Mouse (Mus musculus) cerebellum, postnatal 36 days (tissue): ENCODE results near the gene Caap1.
A peak's percentile ranks its signal among the peaks of the same experiment; 100 is the strongest.

Experiments used
- DNase-seq, 2 experiments: peaks; one replicate each; pipeline ENCODE4 v3.0.0; 2021 to 2022; ENCODE audit warnings: mixed read lengths in 2 of 2

Caap1 gene

GRCm38 (mm10) chr4:94556265-94557054 lies at the start of gene Caap1, which contains the start of gene Gm10306:
Caap1 (minus strand) TSS chr4:94556796.
Gm10306 (plus strand) TSS chr4:94556546.
- peak; percentile 95 for DNase-seq

- DNase-seq: no peak
These were observed 49.0 kb upstream of the Caap1 start for GRCm38 (mm10) chr4:94605591-94605990.

DNA sequence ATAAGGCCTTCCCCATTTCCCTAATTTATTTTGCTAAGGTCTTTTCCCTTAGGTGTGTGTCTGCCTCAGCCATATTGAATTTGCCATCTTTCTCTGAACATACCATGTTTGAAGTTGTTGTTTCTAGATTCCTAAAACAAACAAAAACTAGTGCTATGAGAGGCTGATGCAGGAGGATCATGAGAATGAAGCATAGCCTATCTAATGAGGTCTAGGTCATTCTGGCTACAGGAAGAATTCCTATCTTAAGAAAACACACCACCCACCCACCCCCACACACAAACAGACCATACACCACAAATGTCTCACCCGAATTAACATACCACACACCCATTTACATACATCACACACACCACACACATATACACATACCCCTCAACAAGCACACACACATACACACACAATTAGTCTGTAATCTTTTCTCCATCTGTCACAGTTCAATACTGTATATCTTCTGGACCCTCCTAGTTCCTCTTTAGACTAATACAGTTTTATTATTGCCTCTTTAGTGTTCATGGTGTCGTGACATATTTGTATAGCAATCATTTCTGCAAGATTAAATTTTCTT lies 47.9 kb upstream of the Caap1 start:
- DNase-seq: no peak

GRCm38 (mm10) chr4:94603031-94603629 lies 46.5 kb upstream of the Caap1 start, which contains the start of gene Plaa:
Plaa (minus strand) TSS chr4:94603244.
- peak; percentile 89 to 93 for DNase-seq

- no peak for DNase-seq
These were observed 46.0 kb upstream of the Caap1 start for GRCm38 (mm10) chr4:94602496-94603030.

GRCm38 (mm10) chr4:94601395-94601794 lies 44.8 kb upstream of the Caap1 start:
- DNase-seq: no peak

DNA sequence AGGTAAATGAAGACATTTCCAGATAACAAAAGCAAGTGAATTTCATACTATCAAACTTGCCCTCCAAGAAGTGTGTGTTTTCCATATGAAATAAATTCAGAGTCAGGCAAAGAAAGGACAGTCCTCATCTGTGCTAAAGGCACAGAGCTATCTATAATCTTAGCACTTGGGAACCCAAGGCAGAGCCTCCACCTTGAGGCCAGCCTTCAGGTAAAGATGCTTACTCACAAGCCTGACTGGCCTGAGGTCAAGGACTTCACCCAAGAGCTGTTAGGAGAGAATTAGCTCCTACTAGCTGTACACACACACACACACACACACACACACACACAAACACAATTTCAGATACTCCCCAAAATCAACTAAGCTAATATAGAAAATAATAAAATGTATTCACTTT lies 36.1 kb upstream of the Caap1 start:
- DNase-seq: no peak

DNA sequence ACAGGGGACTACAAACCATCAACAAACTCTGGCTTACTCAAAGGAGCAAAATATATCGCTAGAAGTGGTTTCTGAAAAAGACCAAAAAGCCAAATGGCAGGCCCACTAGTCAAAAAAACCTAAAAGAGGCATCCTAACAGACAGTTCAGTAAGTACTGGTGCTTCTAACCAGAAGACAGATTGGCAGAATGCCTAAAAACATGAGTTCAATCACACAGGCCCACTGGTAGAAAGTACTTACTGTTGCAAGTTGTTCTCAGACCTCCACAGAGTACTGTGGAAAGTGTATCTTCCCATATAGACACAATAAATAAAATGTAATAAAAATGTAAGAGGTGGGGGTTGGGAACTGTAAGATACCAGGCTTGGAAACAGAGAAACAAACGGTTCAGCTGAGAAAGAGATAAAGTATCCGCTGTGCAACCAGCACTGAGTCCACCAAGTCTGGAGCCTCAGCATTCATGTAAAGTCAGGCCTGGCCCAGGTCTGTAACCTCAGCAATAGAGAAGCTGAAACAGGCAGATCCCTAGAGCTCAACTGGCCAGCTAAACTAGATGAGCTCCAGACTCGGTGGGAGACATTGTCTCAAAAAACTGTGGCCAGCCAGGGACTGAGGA lies 35.3 kb upstream of the Caap1 start:
- DNase-seq: no peak

DNA sequence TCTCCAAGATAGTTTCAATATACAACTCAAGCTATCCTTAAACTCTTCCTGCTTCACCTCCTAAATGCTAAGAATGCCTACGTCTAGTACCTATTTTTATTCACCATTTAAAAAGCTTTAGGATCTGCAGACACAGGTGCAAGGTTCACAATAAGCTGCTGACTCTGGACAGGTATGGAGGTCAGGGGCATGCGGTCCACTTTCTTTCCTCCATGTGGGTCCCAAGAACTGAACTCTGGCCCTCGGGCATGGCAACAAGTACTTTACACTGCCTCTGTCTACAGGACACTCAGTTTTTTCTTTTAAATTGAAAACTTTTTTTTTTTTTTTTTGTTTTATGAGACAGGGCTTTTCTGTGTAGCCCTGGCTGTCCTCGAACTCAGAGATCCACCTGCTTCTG lies 16.1 kb upstream of the Caap1 start:
- no peak for DNase-seq

- DNase-seq: no peak
These were observed 7.7 kb upstream of the Caap1 start for GRCm38 (mm10) chr4:94564297-94564696.

- no peak for DNase-seq
These were observed 5.5 kb upstream of the Caap1 start for GRCm38 (mm10) chr4:94561954-94562648.

DNA sequence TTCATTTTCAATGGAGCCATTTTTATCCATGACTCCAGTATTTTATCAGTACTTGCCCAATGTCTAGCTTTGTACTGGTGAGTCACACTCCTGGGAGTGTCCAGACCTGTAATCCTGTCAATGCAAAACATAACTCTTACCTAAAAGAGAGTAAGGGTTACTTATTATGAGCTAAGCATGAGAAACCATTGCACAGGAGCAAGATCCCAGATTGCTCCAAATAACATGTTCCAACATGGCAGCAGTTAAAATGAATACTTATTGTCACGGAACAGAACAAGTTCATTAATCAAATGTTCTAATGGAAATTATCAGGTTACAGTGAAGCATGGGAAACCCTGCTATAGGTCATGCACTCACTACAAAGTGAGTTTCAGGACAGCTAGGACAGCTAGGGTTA lies 3.7 kb upstream of the Caap1 start:
- no peak for DNase-seq

DNA sequence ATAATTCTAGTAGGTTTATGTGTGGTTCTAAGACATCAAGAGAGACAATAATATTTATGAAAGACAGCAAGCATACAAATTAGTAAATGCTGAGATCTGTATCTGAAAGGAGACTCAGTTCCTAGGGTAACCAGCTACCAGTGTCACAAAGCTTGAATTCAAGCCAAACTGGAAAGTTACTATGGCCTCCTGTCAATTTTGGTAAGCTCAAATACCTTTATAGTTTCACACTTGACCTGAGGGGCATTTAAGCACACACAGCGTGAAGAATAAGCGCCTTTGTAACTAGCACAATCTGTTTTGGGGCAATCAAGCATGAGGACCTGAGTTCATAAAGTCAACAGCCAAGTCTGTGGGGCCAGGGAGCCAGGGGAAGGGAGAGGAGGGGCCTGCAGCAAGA lies 2.7 kb upstream of the Caap1 start:
- DNase-seq: no peak

DNA sequence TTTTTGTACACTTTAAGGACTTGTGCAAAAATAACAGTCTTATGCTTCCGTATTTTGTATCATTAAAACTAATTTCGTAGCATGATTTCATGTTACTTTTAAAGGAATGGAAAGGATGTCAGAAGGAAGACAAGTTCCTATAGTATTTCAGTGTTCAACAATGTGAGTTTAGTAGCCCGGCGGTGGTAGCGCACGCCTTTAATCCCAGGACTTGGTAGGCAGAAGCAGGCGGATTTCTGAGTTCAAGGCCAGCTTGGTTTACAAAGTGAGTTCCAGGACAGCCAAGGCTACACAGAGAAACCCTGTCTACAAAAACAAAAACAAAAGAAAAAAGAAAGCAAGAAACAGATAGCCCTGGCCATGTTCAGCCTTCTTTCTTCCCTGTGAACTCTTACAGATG lies 549 bp upstream of the Caap1 start:
- DNase-seq: peak in 1 of 2 experiments; percentile 8

DNA sequence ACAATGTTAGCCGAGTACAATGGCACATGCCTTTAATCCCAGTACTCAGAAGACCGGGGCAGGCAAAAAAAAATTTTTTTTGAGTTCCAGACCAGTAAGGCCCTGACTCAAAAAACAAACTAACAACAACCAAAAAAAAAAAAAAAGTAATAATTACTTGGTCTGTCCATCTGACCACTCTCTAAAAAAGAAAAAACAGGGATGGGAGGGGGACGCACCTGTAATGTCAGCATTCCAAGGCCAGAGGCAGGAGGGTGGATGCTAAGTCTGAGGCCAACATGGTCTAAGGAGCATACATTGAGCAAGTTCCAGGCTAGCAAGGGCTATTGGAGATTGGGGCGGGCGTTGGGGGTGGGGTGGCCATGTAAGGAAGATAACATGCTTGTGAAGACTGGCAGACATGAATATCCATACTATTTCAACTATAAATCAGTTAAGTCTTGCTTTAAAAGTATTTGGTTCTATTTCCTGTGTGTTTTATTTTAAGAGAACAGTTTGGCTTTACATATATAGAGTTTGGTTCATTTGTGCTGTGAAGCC lies 1.6 kb downstream of the Caap1 start:
- DNase-seq: no peak

DNA sequence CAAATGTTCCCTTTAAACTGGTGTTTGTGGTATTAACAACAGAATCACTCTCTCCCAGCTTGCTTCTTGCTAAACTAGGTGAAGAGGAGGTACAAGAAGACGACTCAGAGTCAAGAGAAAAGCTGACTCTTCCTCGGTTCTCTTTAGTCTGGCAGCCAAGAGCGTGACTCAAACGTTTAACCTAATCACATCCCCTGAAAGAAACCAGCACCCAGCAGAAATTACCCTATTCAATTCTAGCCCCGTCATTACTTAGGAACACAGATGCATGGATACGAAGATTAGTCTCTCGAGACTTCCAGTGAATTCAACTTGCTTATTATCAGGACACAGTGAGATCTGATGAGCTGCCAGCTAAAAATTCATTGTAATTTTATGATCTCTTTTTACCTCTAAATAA lies 12.3 kb downstream of the Caap1 start:
- no peak for DNase-seq

- no peak for DNase-seq
These were observed 13.6 kb downstream of the Caap1 start for GRCm38 (mm10) chr4:94543041-94543440.

DNA sequence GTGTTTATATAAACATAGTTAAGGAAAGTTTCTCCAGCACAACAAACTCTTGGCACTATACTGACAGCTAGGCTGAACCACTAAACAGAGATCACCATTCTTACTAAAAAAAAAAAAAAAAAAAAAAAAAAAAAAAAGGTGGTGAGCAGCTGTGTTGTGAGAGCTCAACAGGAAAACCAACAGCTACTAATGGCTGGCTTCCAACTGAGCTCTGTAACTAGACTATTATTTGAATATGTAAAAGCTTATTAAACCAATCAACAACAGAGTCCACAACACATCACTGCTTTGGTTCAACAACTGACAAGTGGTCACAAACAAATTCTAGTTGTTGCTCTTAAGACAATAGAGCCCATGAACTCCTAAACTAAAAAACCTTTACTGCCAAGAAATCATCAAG lies 23.4 kb downstream of the Caap1 start:
- DNase-seq: no peak

DNA sequence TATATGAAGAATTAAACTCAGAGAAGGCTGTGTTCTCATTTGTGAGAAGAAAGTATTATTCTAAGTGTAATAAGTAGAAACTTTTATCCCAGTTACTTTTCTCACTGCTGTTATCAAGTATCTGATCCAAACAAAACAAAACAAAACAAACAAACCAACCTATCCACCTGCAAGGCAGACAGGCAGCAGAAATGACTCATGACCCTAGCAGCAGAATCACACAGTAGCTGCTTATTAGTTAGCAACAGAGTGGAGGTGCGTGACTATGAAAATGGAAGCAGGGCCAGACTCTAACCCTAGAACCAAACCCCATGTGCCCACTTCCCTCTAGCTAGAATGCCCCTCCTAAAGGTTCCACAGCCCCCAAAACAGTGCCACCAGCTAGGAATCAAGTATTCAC lies 27.1 kb downstream of the Caap1 start:
- DNase-seq: no peak

GRCm38 (mm10) chr4:94523321-94523720 lies 33.3 kb downstream of the Caap1 start:
- no peak for DNase-seq

GRCm38 (mm10) chr4:94517631-94518030 lies 39.0 kb downstream of the Caap1 start:
- peak; percentile 36 to 53 for DNase-seq

DNA sequence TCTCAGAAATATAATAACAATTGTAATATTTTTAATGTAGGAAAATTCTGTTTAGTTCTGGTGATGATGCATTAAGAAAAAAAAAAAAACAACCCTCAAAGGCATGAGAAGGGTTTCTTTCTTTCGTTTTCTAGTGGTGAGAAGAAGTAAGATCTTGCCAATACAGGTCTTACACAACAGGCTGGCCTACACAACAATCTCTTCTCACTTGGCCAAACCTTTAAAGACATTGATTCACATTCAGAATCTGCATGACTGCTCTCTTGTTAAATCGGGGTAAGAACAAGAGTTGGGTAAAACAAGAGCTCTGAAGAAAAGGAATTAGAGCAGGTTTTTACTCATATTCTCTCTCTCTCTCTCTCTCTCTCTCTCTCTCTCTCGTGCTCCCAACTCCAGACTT lies 41.2 kb downstream of the Caap1 start:
- no peak for DNase-seq
